Mouse (Mus musculus) left cerebral cortex, adult 6 months (tissue): ENCODE data around the gene Hnrnpa3. TPM values are rescaled to one million over a fixed set of nuclear protein-coding genes. Genes with fewer than 3 reads are reported as not detected.

Experiments
- long read RNA-seq, 2 experiments: library from polyadenylated mRNA; unstranded; transcript quantifications; one replicate each; pipeline ENCODE4 v2.0.0; 2019 to 2020
- polyA plus RNA-seq: library from polyadenylated mRNA; unstranded; fragments of <200 nt; fragmentation: Nextera tagmentation; gene quantifications from 2 replicates; pipeline ENCODE4 v1.2.3, GENCODE M21; 2021

Gene Hnrnpa3
- polyA plus RNA-seq = 15.4 and 21.3 TPM in 2 replicates
- long read RNA-seq, experiment 1, full-length matches to known transcripts = 15 of 50 reads
- long read RNA-seq, experiment 1, partial matches to known transcripts = 12 of 50 reads
- long read RNA-seq, experiment 1, other reads (novel, unspliced or antisense) = 23 of 50 reads
- long read RNA-seq, experiment 2, full-length matches to known transcripts = 2 of 39 reads
- long read RNA-seq, experiment 2, partial matches to known transcripts = 6 of 39 reads
- long read RNA-seq, experiment 2, other reads (novel, unspliced or antisense) = 31 of 39 reads

DNA sequence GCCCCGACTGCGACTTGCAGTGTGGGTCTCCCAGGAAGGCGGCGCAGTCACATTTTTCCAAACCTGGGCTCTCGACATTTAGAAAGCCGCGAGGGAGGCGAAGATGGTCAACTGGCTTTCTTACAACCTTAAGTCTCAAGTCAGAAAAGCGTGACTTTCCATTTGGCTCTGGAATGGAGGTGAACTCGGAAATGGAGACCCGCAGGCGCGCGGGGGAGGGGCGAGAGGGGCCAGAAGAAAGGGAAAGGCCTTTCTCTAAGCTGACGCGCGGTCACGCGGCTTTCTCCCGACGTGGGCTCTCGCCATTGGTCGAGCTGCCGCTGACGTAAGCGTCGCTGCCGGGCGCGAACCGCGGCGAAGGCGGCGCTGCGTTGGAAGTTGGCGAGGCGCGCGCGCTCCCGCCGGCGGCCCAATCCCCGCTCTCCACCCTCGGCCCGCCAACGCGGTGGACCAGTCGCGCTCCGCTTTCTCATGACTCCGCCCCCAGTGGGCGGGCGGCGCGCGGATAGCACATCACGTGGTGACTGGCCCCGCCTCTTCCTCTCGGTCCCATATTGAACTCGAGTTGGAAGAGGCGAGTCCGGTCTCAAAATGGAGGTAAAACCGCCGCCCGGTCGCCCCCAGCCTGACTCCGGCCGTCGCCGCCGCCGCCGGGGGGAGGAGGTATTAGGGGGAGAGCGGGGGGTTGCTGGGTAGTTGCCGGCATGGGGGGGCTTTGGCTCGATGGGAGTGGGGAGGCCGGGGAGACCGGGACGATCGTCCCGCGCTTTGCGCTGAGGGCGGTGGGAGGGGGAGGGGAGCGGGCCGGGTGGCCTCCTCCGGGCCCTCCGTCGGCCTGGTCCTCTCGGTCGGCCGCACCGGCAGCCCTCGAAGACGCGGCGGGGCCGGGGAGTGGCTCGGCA, at the start of gene Hnrnpa3:
TSS of gene Hnrnpa3 (plus strand) at position 535 of the 902 bp plus-strand sequence.

GRCm38 (mm10) chr2:75704234-75705161, 45.4 kb downstream of the Hnrnpa3 start, which contains the start of gene Nfe2l2:
TSS of gene Nfe2l2 (minus strand) at chr2:75704641.

Other genes starting within 250 kb of the Hnrnpa3 start
- gene Nfe2l2, start 45.4 kb downstream of the Hnrnpa3 start, polyA plus RNA-seq = 13.9 and 14.9 TPM in 2 replicates
- gene Agps, start 172.9 kb downstream of the Hnrnpa3 start, polyA plus RNA-seq = 2.6 and 5.6 TPM in 2 replicates